Mouse (Mus musculus): Measurements from ENCODE around the gene Ppef1. TPM values are rescaled to one million over a fixed set of nuclear protein-coding genes. Genes with fewer than 3 reads are reported as not detected.
"Not testable (repeated sequence)": the region's sequence is repeated elsewhere in the genome, so short reads cannot be mapped to it uniquely, and the experiment has no call there.

Gene Ppef1
- not detected for total RNA-seq (2022)

GRCm38 (mm10) chrX:160735650-160736049 lies at the start of gene Ppef1:
TSS of gene Ppef1 (minus strand) at chrX:160735765.
- DNase-seq (ENCODE audit: low spot score in 2 of 2), result no peak

GRCm38 (mm10) chrX:160782276-160782675 lies 46.7 kb upstream of the Ppef1 start:
- DNase-seq (ENCODE audit: low spot score in 2 of 2), result no peak

GRCm38 (mm10) chrX:160773033-160773432 lies 37.5 kb upstream of the Ppef1 start:
- no peak for DNase-seq (ENCODE audit: low spot score in 2 of 2)

GRCm38 (mm10) chrX:160769622-160770021 lies 34.1 kb upstream of the Ppef1 start:
- DNase-seq (ENCODE audit: low spot score in 2 of 2), result not testable (repeated sequence)

- DNase-seq (ENCODE audit: low spot score in 2 of 2), result no peak
Measured at GRCm38 (mm10) chrX:160767713-160768112, 32.1 kb upstream of the Ppef1 start, which contains the start of gene Rs1. TSS of gene Rs1 (plus strand) at chrX:160768013.

- no peak for DNase-seq (ENCODE audit: low spot score in 2 of 2)
Measured at GRCm38 (mm10) chrX:160766233-160766616, 30.7 kb upstream of the Ppef1 start.

- DNase-seq (ENCODE audit: low spot score in 2 of 2), result peak; percentile 80 to 83
Measured at GRCm38 (mm10) chrX:160765389-160766232, 30.0 kb upstream of the Ppef1 start.

GRCm38 (mm10) chrX:160750808-160751207 lies 15.2 kb upstream of the Ppef1 start:
- DNase-seq (ENCODE audit: low spot score in 2 of 2), result no peak

GRCm38 (mm10) chrX:160748653-160749052 lies 13.1 kb upstream of the Ppef1 start:
- no peak for DNase-seq (ENCODE audit: low spot score in 2 of 2)

GRCm38 (mm10) chrX:160745399-160745798 lies 9.8 kb upstream of the Ppef1 start:
- no peak for DNase-seq (ENCODE audit: low spot score in 2 of 2)

GRCm38 (mm10) chrX:160699171-160699570 lies 36.4 kb downstream of the Ppef1 start:
- DNase-seq (ENCODE audit: low spot score in 2 of 2), result no peak

- no peak for DNase-seq (ENCODE audit: low spot score in 2 of 2)
Measured at GRCm38 (mm10) chrX:160691559-160691958, 44.0 kb downstream of the Ppef1 start.

GRCm38 (mm10) chrX:160690094-160690493 lies 45.5 kb downstream of the Ppef1 start:
- no peak for DNase-seq (ENCODE audit: low spot score in 2 of 2)

- DNase-seq (ENCODE audit: low spot score in 2 of 2), result no peak
Measured at GRCm38 (mm10) chrX:160669992-160670391, 65.6 kb downstream of the Ppef1 start.

- DNase-seq (ENCODE audit: low spot score in 2 of 2), result no peak
Measured at GRCm38 (mm10) chrX:160610882-160611644, 124.5 kb downstream of the Ppef1 start.

- DNase-seq (ENCODE audit: low spot score in 2 of 2), result no peak
Measured at GRCm38 (mm10) chrX:160610482-160610881, 125.1 kb downstream of the Ppef1 start.

GRCm38 (mm10) chrX:160609849-160610248 lies 125.7 kb downstream of the Ppef1 start:
- no peak for DNase-seq (ENCODE audit: low spot score in 2 of 2)

GRCm38 (mm10) chrX:160603981-160604541 lies 131.5 kb downstream of the Ppef1 start:
- DNase-seq (ENCODE audit: low spot score in 2 of 2), result no peak

- DNase-seq (ENCODE audit: low spot score in 2 of 2), result no peak
Measured at GRCm38 (mm10) chrX:160603316-160603715, 132.2 kb downstream of the Ppef1 start.

- no peak for DNase-seq (ENCODE audit: low spot score in 2 of 2)
Measured at GRCm38 (mm10) chrX:160602770-160603169, 132.8 kb downstream of the Ppef1 start.

GRCm38 (mm10) chrX:160601053-160601452 lies 134.5 kb downstream of the Ppef1 start:
- no peak for DNase-seq (ENCODE audit: low spot score in 2 of 2)

Data from gastrocnemius, adult 8-10 months (tissue).